Comparison of ENCODE assay signal across 13 mouse cellular contexts in genomic region chr16:55892484-55892883, GRCm38 (mm10). TPM values are rescaled to one million over a fixed set of nuclear protein-coding genes. Genes with fewer than 3 reads are reported as not detected.
A peak's percentile ranks its signal among the peaks of the same experiment; 100 is the strongest.
DNase-seq lines count a peak whose midpoint lies in the region; ATAC-seq and TF ChIP-seq lines count a peak whose summit lies in the region.
"Had no signal": no experiment of that assay in that cellular context is flagged by ENCODE, and none has a peak within 500 bp of the region (broad histone marks: within the 10 kb centered on the region; RNA-seq: fewer than 3 reads in every experiment).

No protein-coding gene starts in this region.

- H3K27ac ChIP-seq in kidney, postnatal 0 days, result 0 out of 2 replicates have a peak overlapping the region, but pooled peaks have one; percentile 1
- no peak overlapping the region for H3K27ac ChIP-seq in heart, adult 2 months
- H3K27ac ChIP-seq: limb, embryonic 15.5 days; macrophage had no signal

- H3K4me3 ChIP-seq in kidney, postnatal 0 days (replicated peaks; ENCODE audit: low read depth, low read length), result no peak overlapping the region
- peak overlapping the region; percentile 59; the same call in 1 of the 2 replicates for H3K4me3 ChIP-seq in G1E (ENCODE audit: low read depth, low read length)
- H3K4me3 ChIP-seq in heart, adult 2 months, result no peak overlapping the region
- H3K4me3 ChIP-seq: limb, embryonic 15.5 days had no signal

- no peak for TF ChIP-seq CTCF in kidney, postnatal 0 days (IDR thresholded peaks at IDR 0.05; ENCODE audit: low read depth)
- TF ChIP-seq CTCF in G1E (IDR thresholded peaks at IDR 0.05; ENCODE audit: low read depth, low read length), result no peak
- no peak for TF ChIP-seq CTCF in heart, adult 2 months (IDR thresholded peaks at IDR 0.05)

- 66% methylated on average over 7 of the region's 7 CpGs for WGBS in kidney, postnatal 0 days
- WGBS in heart, adult 2 months, result 58% methylated on average over 7 of the region's 7 CpGs

- DNase-seq in kidney, postnatal 0 days (ENCODE audit: low spot score), result peak; percentile 21
- DNase-seq in kidney, postnatal 4 days, result no peak
- DNase-seq in G1E (ENCODE audit: low spot score), result peak; percentile 61
- DNase-seq in kidney, postnatal 14 days, result peak; percentile 58
- DNase-seq in naive thymus-derived CD4-positive, alpha-beta T cell, adult 2 months (ENCODE audit: low read depth), result peak; percentile 50
- DNase-seq in heart, adult 2 months, result no peak
- no peak for DNase-seq in c-Kit-positive CD71-positive TER-119-positive erythroid progenitor cells, embryonic 14.5 days (ENCODE audit: low spot score)
- DNase-seq: cerebellum, adult 8-10 months; embryo, embryonic 11 days; right cerebral cortex, postnatal 14 days; thymus, postnatal 36 days had no signal

- H3K79me2 ChIP-seq in heart, adult 2 months (replicated peaks; ENCODE audit: control insufficient read depth, insufficient read depth, low read length), result no peaks in the 10 kb centered on the region

- TF ChIP-seq EP300 in heart, adult 2 months (IDR thresholded peaks at IDR 0.05; ENCODE audit: insufficient read depth, low read depth, low read length), result no peak

- no peaks in the 10 kb centered on the region for H3K4me1 ChIP-seq in kidney, postnatal 0 days (replicated peaks; ENCODE audit: insufficient read depth, low read length)
- peaks cover 64% of the 10 kb centered on the region for H3K4me1 ChIP-seq in G1E (ENCODE audit: insufficient read depth, low read depth, low read length)
- H3K4me1 ChIP-seq in heart, adult 2 months (ENCODE audit: control insufficient read depth, insufficient read depth, low read length), result peaks cover 4% of the 10 kb centered on the region

- no peaks in the 10 kb centered on the region for H3K36me3 ChIP-seq in kidney, postnatal 0 days (ENCODE audit: insufficient read depth, low read length)
- peaks cover 38% of the 10 kb centered on the region for H3K36me3 ChIP-seq in G1E (replicated peaks)
- no peaks in the 10 kb centered on the region for H3K36me3 ChIP-seq in heart, adult 2 months (ENCODE audit: control insufficient read depth, insufficient read depth, low read length)

- intact Hi-C loops in heart, adult 2 months (cut with DNase I), result no loop called here

- H3K27me3 ChIP-seq in kidney, postnatal 0 days (ENCODE audit: insufficient read depth, low read length), result no peaks in the 10 kb centered on the region
- H3K27me3 ChIP-seq in G1E (ENCODE audit: insufficient read depth, low read length), result no peaks in the 10 kb centered on the region
- no peaks in the 10 kb centered on the region for H3K27me3 ChIP-seq in heart, adult 2 months (ENCODE audit: control insufficient read depth, insufficient read depth, low read length)
- H3K27me3 ChIP-seq: limb, embryonic 15.5 days had no signal

- 0 out of 2 replicates have a peak, but pooled peaks have one; percentile 17 for ATAC-seq in kidney, postnatal 0 days (replicated peaks; ENCODE audit: low FRiP score, low read depth)
- peak; percentile 29 for ATAC-seq in G1E (ENCODE audit: extremely low read depth, insufficient number of reproducible peaks, low FRiP score, poor library complexity, severe bottlenecking)

- no peak overlapping the region for H3K4me2 ChIP-seq in kidney, postnatal 0 days (ENCODE audit: low read length)
- H3K4me2 ChIP-seq: limb, embryonic 15.5 days had no signal

- H3K9ac ChIP-seq in kidney, postnatal 0 days (ENCODE audit: low read depth, low read length), result no peak overlapping the region
- H3K9ac ChIP-seq in heart, adult 2 months (ENCODE audit: low read depth, low read length), result no peak overlapping the region
- H3K9ac ChIP-seq: limb, embryonic 15.5 days had no signal

- H3K9me3 ChIP-seq in kidney, postnatal 0 days (replicated peaks; ENCODE audit: low read length), result no peaks in the 10 kb centered on the region
- no peaks in the 10 kb centered on the region for H3K9me3 ChIP-seq in G1E (replicated peaks)
- H3K9me3 ChIP-seq: limb, embryonic 15.5 days had no signal

- no peak for TF ChIP-seq POLR2A in heart, adult 2 months (IDR thresholded peaks at IDR 0.05; ENCODE audit: insufficient read depth, low read depth, low read length)

RNA-seq across cellular contexts. Expression of gene Nxpe3, which starts 2.6 kb away (rescaled TPM):
- 2.0 and 2.2 TPM in 2 replicates for polyA plus RNA-seq in kidney, postnatal 0 days (2015; fragmentation: Nextera tagmentation; extraction: Ambion mirVana)
- total RNA-seq in G1E (2014; fragmentation: Nextera tagmentation) (25.2 and 29.2 TPM in 2 replicates), G1E (2017) (9.9 and 13.3 TPM in 2 replicates)
- polyA plus RNA-seq in G1E (2012), result 0.79 and 1.3 TPM in 2 replicates
- total RNA-seq in heart, adult 2 months (2021), result under 1 TPM; 0.43 to 0.44 TPM
- polyA plus RNA-seq in heart, adult 2 months (2012; rRNA removed), result 0.51 and 0.82 TPM in 2 replicates

RNA-seq across cellular contexts. Expression of gene Cep97, which starts 42.2 kb away (rescaled TPM):
- 8.2 and 8.5 TPM in 2 replicates for polyA plus RNA-seq in kidney, postnatal 0 days (2015; fragmentation: Nextera tagmentation; extraction: Ambion mirVana)
- total RNA-seq in G1E (2014; fragmentation: Nextera tagmentation) (17.4 and 17.6 TPM in 2 replicates), G1E (2017) (17.3 and 24.6 TPM in 2 replicates)
- 5.8 and 11.4 TPM in 2 replicates for polyA plus RNA-seq in G1E (2012)
- total RNA-seq in heart, adult 2 months (2021), result 1 to 10 TPM; 3.3 to 5.6 TPM
- 1.1 and 1.5 TPM in 2 replicates for polyA plus RNA-seq in heart, adult 2 months (2012; rRNA removed)

RNA-seq across cellular contexts. Expression of gene Nfkbiz, which starts 53.8 kb away (rescaled TPM):
- 4.9 and 5.8 TPM in 2 replicates for polyA plus RNA-seq in kidney, postnatal 0 days (2015; fragmentation: Nextera tagmentation; extraction: Ambion mirVana)
- total RNA-seq in G1E (2014; fragmentation: Nextera tagmentation) (5.5 and 5.7 TPM in 2 replicates), G1E (2017) (5.1 and 5.5 TPM in 2 replicates)
- 0.74 and 0.92 TPM in 2 replicates for polyA plus RNA-seq in G1E (2012)
- total RNA-seq in heart, adult 2 months (2021), result 1 to 10 TPM; 2.1 to 2.3 TPM
- polyA plus RNA-seq in heart, adult 2 months (2012; rRNA removed), result 2.8 and 3.4 TPM in 2 replicates

Comparison
In these comparisons a context has a peak if more than half of its experiments do, and no peak if none do; other contexts are left out.
1. DNase-seq: peak in kidney, postnatal 0 days (single experiment), G1E (single experiment), kidney, postnatal 14 days (single experiment) and naive thymus-derived CD4-positive, alpha-beta T cell, adult 2 months (single experiment); none in kidney, postnatal 4 days (0 of 2), heart, adult 2 months (0 of 2) and c-Kit-positive CD71-positive TER-119-positive erythroid progenitor cells, embryonic 14.5 days (single experiment).